Mouse (Mus musculus): Measurements from ENCODE around the gene Nudt14. TPM values are rescaled to one million over a fixed set of nuclear protein-coding genes. Genes with fewer than 3 reads are reported as not detected.

The Nudt14 gene
- total RNA-seq, 2 experiments from 2014 or later, result 7.5 to 11.1 TPM

GRCm38 (mm10) chr12:112915587-112915986, 26.3 kb downstream of the Nudt14 start:
- DNase-seq (ENCODE audit: low spot score in 2 of 2), result no peak

- DNase-seq (ENCODE audit: low spot score in 2 of 2), result no peak
Observed at GRCm38 (mm10) chr12:112914527-112914926, 27.4 kb downstream of the Nudt14 start.

GRCm38 (mm10) chr12:112912951-112913745, 28.8 kb downstream of the Nudt14 start:
- DNase-seq (ENCODE audit: low spot score in 2 of 2), result no peak

- DNase-seq (ENCODE audit: low spot score in 2 of 2), result no peak
Observed at GRCm38 (mm10) chr12:112911701-112912100, 30.2 kb downstream of the Nudt14 start.

GRCm38 (mm10) chr12:112908991-112909390, 32.9 kb downstream of the Nudt14 start:
- DNase-seq (ENCODE audit: low spot score in 2 of 2), result no peak

GRCm38 (mm10) chr12:112905001-112905400, 36.9 kb downstream of the Nudt14 start:
- DNase-seq (ENCODE audit: low spot score in 2 of 2), result no peak

GRCm38 (mm10) chr12:112903941-112904340, 38.0 kb downstream of the Nudt14 start:
- DNase-seq (ENCODE audit: low spot score in 2 of 2), result no peak

- peak in 1 of 2 experiments; percentile 44 for DNase-seq (ENCODE audit: low spot score in 2 of 2)
Observed at GRCm38 (mm10) chr12:112900641-112901040, 41.3 kb downstream of the Nudt14 start.

GRCm38 (mm10) chr12:112898960-112899359, 43.0 kb downstream of the Nudt14 start:
- DNase-seq (ENCODE audit: low spot score in 2 of 2), result no peak

GRCm38 (mm10) chr12:112898351-112898750, 43.6 kb downstream of the Nudt14 start:
- no peak for DNase-seq (ENCODE audit: low spot score in 2 of 2)

GRCm38 (mm10) chr12:112897522-112898212, 44.3 kb downstream of the Nudt14 start:
- no peak for DNase-seq (ENCODE audit: low spot score in 2 of 2)

GRCm38 (mm10) chr12:112894969-112895368, 47.0 kb downstream of the Nudt14 start:
- no peak for DNase-seq (ENCODE audit: low spot score in 2 of 2)

- DNase-seq (ENCODE audit: low spot score in 2 of 2), result no peak
Observed at GRCm38 (mm10) chr12:112894303-112894884, 47.5 kb downstream of the Nudt14 start.

GRCm38 (mm10) chr12:112885465-112885864, 56.5 kb downstream of the Nudt14 start:
- no peak for DNase-seq (ENCODE audit: low spot score in 2 of 2)

Small RNAs within 50 kb of the gene (microRNA-seq; reads per million reads assigned to microRNA genes)
- gene Mir6941, result 1.7 to 1.8 reads per million in 2 experiments

Other genes starting within 250 kb of the Nudt14 start
- gene Cep170b, start 221.7 kb downstream of the Nudt14 start, total RNA-seq (2021), result 100 to 1,000 TPM; 178 to 193 TPM
- 10 to 100 TPM; 10.6 to 13.1 TPM for gene Pld4, start 181.5 kb downstream of the Nudt14 start, total RNA-seq (2021)
- 1 to 10 TPM; 4.9 to 7.8 TPM for gene Ahnak2, start 139.5 kb downstream of the Nudt14 start, total RNA-seq (2021)
- 10 to 100 TPM; 13.2 to 13.7 TPM for gene Clba1, start 133.2 kb downstream of the Nudt14 start, total RNA-seq (2021)
- gene Cdca4, start 112.7 kb downstream of the Nudt14 start, total RNA-seq (2021), result 1 to 10 TPM; 8.1 to 9.2 TPM
- not detected for gene Gpr132, start 73.9 kb downstream of the Nudt14 start, total RNA-seq (2021)
- 10 to 100 TPM; 45.2 to 50.8 TPM for gene Jag2, start 12.3 kb downstream of the Nudt14 start, total RNA-seq (2021)
- gene Btbd6, start 34.4 kb upstream of the Nudt14 start, total RNA-seq (2021), result 10 to 100 TPM; 47.1 to 47.2 TPM
- 10 to 100 TPM; 51.2 to 58.9 TPM for gene Brf1, start 58.6 kb upstream of the Nudt14 start, total RNA-seq (2021)
- 100 to 1,000 TPM; 121 TPM for gene Pacs2, start 72.4 kb upstream of the Nudt14 start, total RNA-seq (2021)
- under 1 TPM in 1 of 2 experiments, not detected in 1; 0.51 TPM for gene Tex22, start 132.4 kb upstream of the Nudt14 start, total RNA-seq (2021)
- gene Mta1, start 156.2 kb upstream of the Nudt14 start, total RNA-seq (2021), result 10 to 100 TPM; 84.2 to 85.2 TPM
- gene Crip2, start 198.1 kb upstream of the Nudt14 start, total RNA-seq (2021), result 100 to 1,000 TPM; 118 TPM
- gene Crip1, start 204.2 kb upstream of the Nudt14 start, total RNA-seq (2021), result 10 to 100 TPM in 1 of 2 experiments, 1 to 10 TPM in 1; 9.2 to 19.5 TPM
- gene Tedc1, start 214.3 kb upstream of the Nudt14 start, total RNA-seq (2021), result 1 to 10 TPM; 2.3 to 2.7 TPM
- 10 to 100 TPM; 23.2 to 24.0 TPM for gene Tmem121, start 243.8 kb upstream of the Nudt14 start, total RNA-seq (2021)